Mouse (Mus musculus) E14TG2a.4 (cell line): ENCODE results near the gene Ambra1.

Source experiments
- CTCF ChIP-seq: conservative IDR thresholded peaks from 2 replicates; pipeline ENCODE4 v1.5.1; 2014; ENCODE audit warnings: low read length
- NANOG ChIP-seq: IDR thresholded peaks from 2 replicates; pipeline ENCODE4 v1.6.1; 2014; ENCODE audit warnings: borderline replicate concordance, low read length, mixed read lengths
- POU5F1 ChIP-seq: IDR thresholded peaks from 2 replicates; pipeline ENCODE4 v1.6.1; 2014; ENCODE audit warnings: low read length, borderline replicate concordance

- TF ChIP-seq CTCF (no peak), POU5F1 (no peak), NANOG (no peak)
Measured at GRCm38 (mm10) chr2:91920130-91920529, 190.2 kb downstream of the Ambra1 start.
